Mouse (Mus musculus) heart, postnatal 14 days (tissue): ENCODE data around the gene Ankrd2. TPM values are rescaled to one million over a fixed set of nuclear protein-coding genes. Genes with fewer than 3 reads are reported as not detected.

ENCODE experiments used
- DNase-seq, 2 experiments: peaks; one replicate each; pipeline ENCODE4 v3.0.0; 2021 to 2022
- intact Hi-C: fragments of 180-260 bp; cut with DNase I; formaldehyde crosslinking; loops from one replicate; pipeline ENCODE4 v1.15.1; 2025
- total RNA-seq, 2 experiments: library from RNA; stranded (reverse); gene quantifications; 2 replicates each; pipeline ENCODE4 v1.2.3; 2021

Ankrd2 gene
- total RNA-seq, 2 experiments from 2014 or later, result not detected

GRCm38 (mm10) chr19:42014231-42014825, 21.5 kb upstream of the Ankrd2 start:
- no peak for DNase-seq
- intact Hi-C loops, result no loop called here

DNA sequence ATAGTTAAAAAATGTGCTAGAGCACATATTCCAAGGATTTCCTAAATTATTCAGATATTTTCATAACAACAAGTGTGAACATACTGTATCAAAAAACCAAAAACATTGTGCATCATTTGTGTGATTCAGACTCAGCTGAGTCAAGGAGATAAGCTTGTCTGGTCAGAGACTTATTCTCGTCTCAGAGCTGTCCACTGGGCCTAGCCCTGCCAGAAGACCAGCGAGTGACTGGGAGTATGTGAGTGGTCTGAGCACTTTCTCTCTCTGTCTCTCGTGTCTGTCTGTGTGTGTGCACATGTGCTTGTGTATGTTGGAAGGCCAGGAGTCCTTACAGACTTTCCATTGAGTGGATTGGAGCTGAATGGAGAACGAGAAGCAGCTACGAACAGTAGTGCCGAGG, 20.8 kb upstream of the Ankrd2 start:
- no peak for DNase-seq
- intact Hi-C loops, result no loop called here

DNA sequence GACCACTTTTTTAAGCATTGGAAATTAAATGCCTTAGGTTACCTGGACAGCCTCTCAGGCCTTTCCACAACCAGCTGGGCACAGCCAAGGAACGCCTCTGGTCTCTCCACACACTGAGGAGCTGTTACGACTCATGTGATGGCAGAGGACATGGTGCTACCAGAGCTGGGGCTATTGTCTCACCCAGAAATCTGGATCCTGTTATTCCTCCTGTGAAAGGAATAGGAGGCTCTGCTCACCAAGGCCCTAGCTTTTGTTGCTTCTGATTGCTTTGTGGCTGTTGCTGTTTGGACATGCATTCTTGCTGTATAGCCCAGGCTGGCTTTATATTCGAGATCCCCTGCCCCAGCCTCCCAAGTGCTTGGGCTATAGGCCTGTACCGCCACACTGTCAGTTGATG, 19.5 kb upstream of the Ankrd2 start:
- DNase-seq, result no peak
- intact Hi-C loops, result no loop called here

GRCm38 (mm10) chr19:42016840-42017239, 19.0 kb upstream of the Ankrd2 start:
- intact Hi-C loops, result no loop called here
- DNase-seq, result peak; percentile 52 to 56

- peak; percentile 75 to 76 for DNase-seq
- intact Hi-C loops, result no loop called here
Measured at GRCm38 (mm10) chr19:42017399-42018247, 18.2 kb upstream of the Ankrd2 start.

GRCm38 (mm10) chr19:42019011-42019522, 16.7 kb upstream of the Ankrd2 start:
- intact Hi-C loops, result no loop called here
- no peak for DNase-seq

- intact Hi-C loops, result loop anchor here (5.0 kb wide), 1 partner anchor 110 kb away; the partner anchor contains the start of gene Pgam1
- peak in 1 of 2 experiments; percentile 47 for DNase-seq
Measured at GRCm38 (mm10) chr19:42021681-42022541, 13.9 kb upstream of the Ankrd2 start.

- no peak for DNase-seq
- intact Hi-C loops, result loop anchor here (5.0 kb wide), 1 partner anchor 110 kb away; the partner anchor contains the start of gene Pgam1
Measured at GRCm38 (mm10) chr19:42022542-42022848, 13.3 kb upstream of the Ankrd2 start.

DNA sequence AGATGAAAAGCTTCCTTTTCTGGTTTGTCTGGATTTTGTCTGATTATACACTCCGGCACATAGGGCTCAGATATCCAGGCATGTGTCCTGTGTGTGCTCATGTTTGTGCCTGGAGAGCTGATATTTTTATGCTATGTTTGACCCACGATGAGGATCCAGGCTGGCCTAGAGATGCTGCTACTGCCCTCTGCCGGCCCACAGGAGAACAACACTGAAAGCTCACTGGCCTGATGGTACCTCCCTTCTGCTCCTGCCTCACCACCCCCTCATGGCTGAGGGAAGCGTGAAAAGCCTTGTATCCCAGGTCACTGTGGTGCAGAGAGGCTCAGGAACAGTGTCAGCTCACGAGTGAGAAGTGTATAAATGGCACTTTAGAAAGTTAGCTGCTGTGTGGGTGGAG, 9.6 kb upstream of the Ankrd2 start:
- intact Hi-C loops, result loop anchor here (2.0 kb wide), 1 partner anchor 127 kb away; no protein-coding TSS in a partner anchor
- DNase-seq, result peak; percentile 86 to 89

DNA sequence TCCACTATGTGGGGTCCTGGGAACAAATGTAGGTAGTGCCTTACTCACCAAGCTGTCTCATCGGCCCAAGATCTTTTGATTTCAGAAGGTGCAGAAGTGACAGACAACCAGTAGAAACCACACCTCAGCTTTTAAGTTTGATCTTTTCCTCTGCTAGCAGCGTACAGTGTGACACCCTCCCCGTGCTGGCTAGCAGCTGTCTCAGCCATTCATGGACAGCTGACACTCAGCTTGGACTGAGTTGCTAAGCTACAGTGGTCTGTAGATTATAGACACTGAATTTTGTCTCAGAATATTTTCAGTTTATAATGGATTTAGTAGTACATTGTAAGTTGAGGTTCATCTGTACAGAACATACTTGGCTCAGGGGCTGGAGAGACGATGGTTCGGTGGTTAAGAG, 4.7 kb upstream of the Ankrd2 start:
- intact Hi-C loops, result no loop called here
- no peak for DNase-seq

- DNase-seq, result no peak
- intact Hi-C loops, result loop anchor here (2.0 kb wide), 1 partner anchor 35 kb away; no protein-coding TSS in a partner anchor
Measured at GRCm38 (mm10) chr19:42033611-42034010, 2.2 kb upstream of the Ankrd2 start.

- DNase-seq, result no peak
- intact Hi-C loops, result loop anchor here (2.0 kb wide), 1 partner anchor 35 kb away; no protein-coding TSS in a partner anchor
Measured at GRCm38 (mm10) chr19:42034146-42034775, 1.5 kb upstream of the Ankrd2 start.

GRCm38 (mm10) chr19:42034881-42035455, 832 bp upstream of the Ankrd2 start:
- intact Hi-C loops, result loop anchor here (2.0 to 5.0 kb wide), 4 partner anchors 34 to 132 kb away; partner anchors contain the start of genes Marveld1 and Morn4
- DNase-seq, result no peak

GRCm38 (mm10) chr19:42036357-42036756, 557 bp downstream of the Ankrd2 start:
- DNase-seq, result no peak
- intact Hi-C loops, result loop anchor here (5.0 kb wide), 3 partner anchors 51 to 131 kb away; partner anchors contain the start of genes Marveld1 and Morn4

GRCm38 (mm10) chr19:42037167-42037702, 1.4 kb downstream of the Ankrd2 start:
- intact Hi-C loops, result loop anchor here (5.0 kb wide), 3 partner anchors 50 to 130 kb away; partner anchors contain the start of genes Marveld1 and Morn4
- no peak for DNase-seq

DNA sequence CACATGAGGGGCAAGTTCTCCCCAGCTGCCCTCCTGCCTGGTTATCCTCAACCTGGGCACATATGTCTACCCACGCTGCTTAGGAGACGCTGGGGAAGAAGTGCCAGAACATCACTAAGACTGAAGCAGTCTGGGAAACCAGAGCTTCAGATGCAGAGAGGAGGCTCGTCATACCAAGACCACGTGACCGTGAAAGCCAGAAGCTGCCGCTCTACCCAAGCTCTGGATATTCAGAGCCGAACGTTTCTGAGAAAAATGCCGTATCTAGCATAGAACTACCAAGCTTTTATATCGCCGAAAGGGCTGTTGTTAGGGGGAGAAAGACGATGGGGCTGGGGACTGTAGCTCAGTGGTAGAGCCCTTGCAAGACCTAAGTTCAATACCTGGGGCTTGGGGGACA, 2.5 kb downstream of the Ankrd2 start:
- intact Hi-C loops, result loop anchor here (5.0 kb wide), 3 partner anchors 49 to 129 kb away; partner anchors contain the start of genes Marveld1 and Morn4
- no peak for DNase-seq

DNA sequence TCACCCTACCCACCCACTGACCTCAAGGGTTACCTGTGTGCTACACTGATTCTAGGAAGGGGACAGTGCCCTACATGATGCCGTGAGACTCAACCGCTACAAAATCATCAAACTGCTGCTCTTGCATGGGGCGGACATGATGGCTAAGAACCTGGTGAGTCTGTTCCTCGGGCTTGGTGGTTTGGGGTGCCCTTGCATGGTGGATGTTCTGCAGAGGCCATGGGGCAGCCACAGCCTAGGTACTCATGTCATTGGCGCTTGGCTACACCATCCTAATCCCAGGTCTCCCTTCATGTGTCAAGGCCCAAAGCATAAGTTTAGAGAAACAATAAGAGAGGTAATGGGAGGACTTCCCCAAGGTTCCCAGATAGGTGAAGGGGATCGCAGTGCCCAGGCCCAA, 8.2 kb downstream of the Ankrd2 start:
- no peak for DNase-seq
- intact Hi-C loops, result no loop called here

- DNase-seq, result peak; percentile 78 to 85
- intact Hi-C loops, result no loop called here
Measured at GRCm38 (mm10) chr19:42045269-42046102, 9.7 kb downstream of the Ankrd2 start, which contains the start of gene Hoga1. TSS of gene Hoga1 (plus strand) at chr19:42045610.
